Comparison of ENCODE assay signal across 8 mouse cellular contexts in genomic region chr17:46167014-46167413, GRCm38 (mm10). TPM values are rescaled to one million over a fixed set of nuclear protein-coding genes. Genes with fewer than 3 reads are reported as not detected.
DNase-seq lines count a peak whose midpoint lies in the region; ATAC-seq and TF ChIP-seq lines count a peak whose summit lies in the region.
"Had no signal": no experiment of that assay in that cellular context is flagged by ENCODE, and none has a peak within 500 bp of the region (broad histone marks: within the 10 kb centered on the region; RNA-seq: fewer than 3 reads in every experiment).

No protein-coding gene starts in this region.

- peak; percentile 61 for TF ChIP-seq CTCF in hindbrain, postnatal 0 days (IDR thresholded peaks at IDR 0.05; ENCODE audit: low read depth)

- no peak overlapping the region for H3K4me2 ChIP-seq in hindbrain, postnatal 0 days (ENCODE audit: low read depth, low read length)
- no peak overlapping the region for H3K4me2 ChIP-seq in hindbrain, embryonic 14.5 days (replicated peaks)
- no peak overlapping the region for H3K4me2 ChIP-seq in neural tube, embryonic 11.5 days (ENCODE audit: low read depth)
- no peak overlapping the region for H3K4me2 ChIP-seq in neural tube, embryonic 15.5 days
- H3K4me2 ChIP-seq: liver, embryonic 13.5 days had no signal

- peak; percentile 30 for DNase-seq in hindbrain, postnatal 0 days (ENCODE audit: low spot score)
- DNase-seq in hindbrain, embryonic 14.5 days (ENCODE audit: low spot score): no peak
- DNase-seq in neural tube, embryonic 11.5 days (ENCODE audit: low spot score): peak; percentile 10
- DNase-seq in adrenal gland, postnatal 36 days: peak; percentile 51 to 66
- DNase-seq in retina, postnatal 1 day: peak; percentile 19
- DNase-seq in hindbrain, embryonic 10.5 days (ENCODE audit: low spot score): no peak
- DNase-seq: liver, embryonic 13.5 days had no signal

- H3K4me1 ChIP-seq in hindbrain, postnatal 0 days (ENCODE audit: insufficient read depth, low read length): peaks cover 3% of the 10 kb centered on the region; the same call in 1 of the 2 replicates
- peaks cover 2% of the 10 kb centered on the region for H3K4me1 ChIP-seq in hindbrain, embryonic 14.5 days (replicated peaks; ENCODE audit: control insufficient read depth, insufficient read depth, low read length)
- H3K4me1 ChIP-seq in neural tube, embryonic 11.5 days (ENCODE audit: control insufficient read depth, insufficient read depth, low read length): peaks cover 2% of the 10 kb centered on the region; the same call in 1 of the 2 replicates
- peaks cover 15% of the 10 kb centered on the region for H3K4me1 ChIP-seq in neural tube, embryonic 15.5 days
- H3K4me1 ChIP-seq in hindbrain, embryonic 10.5 days (replicated peaks): peaks cover 12% of the 10 kb centered on the region

- no peak overlapping the region for H3K27ac ChIP-seq in hindbrain, postnatal 0 days
- H3K27ac ChIP-seq in hindbrain, embryonic 14.5 days: no peak overlapping the region
- no peak overlapping the region for H3K27ac ChIP-seq in neural tube, embryonic 11.5 days (ENCODE audit: low read depth, low read length)
- no peak overlapping the region for H3K27ac ChIP-seq in neural tube, embryonic 15.5 days (replicated peaks)
- no peak overlapping the region for H3K27ac ChIP-seq in hindbrain, embryonic 10.5 days

- H3K4me3 ChIP-seq in hindbrain, postnatal 0 days (ENCODE audit: low read length): no peak overlapping the region
- H3K4me3 ChIP-seq in hindbrain, embryonic 14.5 days (replicated peaks; ENCODE audit: low read length): no peak overlapping the region
- H3K4me3 ChIP-seq in neural tube, embryonic 11.5 days (ENCODE audit: low read depth, low read length): no peak overlapping the region
- no peak overlapping the region for H3K4me3 ChIP-seq in neural tube, embryonic 15.5 days (replicated peaks)
- no peak overlapping the region for H3K4me3 ChIP-seq in hindbrain, embryonic 10.5 days
- H3K4me3 ChIP-seq: liver, embryonic 13.5 days had no signal

- no peaks in the 10 kb centered on the region for H3K9me3 ChIP-seq in hindbrain, postnatal 0 days (ENCODE audit: low read length)
- no peaks in the 10 kb centered on the region for H3K9me3 ChIP-seq in hindbrain, embryonic 14.5 days (ENCODE audit: control insufficient read depth, low read length)
- no peaks in the 10 kb centered on the region for H3K9me3 ChIP-seq in neural tube, embryonic 11.5 days (ENCODE audit: control insufficient read depth, low read length)
- H3K9me3 ChIP-seq in neural tube, embryonic 15.5 days (replicated peaks): no peaks in the 10 kb centered on the region
- no peaks in the 10 kb centered on the region for H3K9me3 ChIP-seq in hindbrain, embryonic 10.5 days
- H3K9me3 ChIP-seq: liver, embryonic 13.5 days had no signal

- 78% methylated on average over 11 of the region's 11 CpGs for WGBS in hindbrain, postnatal 0 days
- 84% methylated on average over 11 of the region's 11 CpGs for WGBS in hindbrain, embryonic 14.5 days
- WGBS in neural tube, embryonic 11.5 days: 85% methylated on average over 11 of the region's 11 CpGs
- 84% methylated on average over 11 of the region's 11 CpGs for WGBS in neural tube, embryonic 15.5 days
- 86% methylated on average over 11 of the region's 11 CpGs for WGBS in hindbrain, embryonic 10.5 days

- H3K36me3 ChIP-seq in hindbrain, postnatal 0 days (ENCODE audit: insufficient read depth, low read length): peaks cover 43% of the 10 kb centered on the region
- H3K36me3 ChIP-seq in hindbrain, embryonic 14.5 days (replicated peaks; ENCODE audit: control insufficient read depth, insufficient read depth): peaks cover 81% of the 10 kb centered on the region
- peaks cover 15% of the 10 kb centered on the region for H3K36me3 ChIP-seq in neural tube, embryonic 11.5 days (ENCODE audit: control insufficient read depth, insufficient read depth, low read length)
- peaks cover 69% of the 10 kb centered on the region for H3K36me3 ChIP-seq in neural tube, embryonic 15.5 days
- H3K36me3 ChIP-seq in hindbrain, embryonic 10.5 days: peaks cover 93% of the 10 kb centered on the region

- peak overlapping the region; percentile 28; the same call in 1 of the 2 replicates for H3K9ac ChIP-seq in hindbrain, postnatal 0 days (replicated peaks; ENCODE audit: low read length)
- H3K9ac ChIP-seq in hindbrain, embryonic 14.5 days: no peak overlapping the region
- H3K9ac ChIP-seq in neural tube, embryonic 11.5 days (ENCODE audit: low read length): no peak overlapping the region
- H3K9ac ChIP-seq in neural tube, embryonic 15.5 days (replicated peaks): no peak overlapping the region
- H3K9ac ChIP-seq: liver, embryonic 13.5 days had no signal

- H3K27me3 ChIP-seq in hindbrain, postnatal 0 days (ENCODE audit: insufficient read depth, low read length): no peaks in the 10 kb centered on the region
- no peaks in the 10 kb centered on the region for H3K27me3 ChIP-seq in hindbrain, embryonic 14.5 days (ENCODE audit: control insufficient read depth, insufficient read depth, low read length)
- H3K27me3 ChIP-seq in neural tube, embryonic 11.5 days (ENCODE audit: control insufficient read depth, insufficient read depth, low read length): no peaks in the 10 kb centered on the region
- no peaks in the 10 kb centered on the region for H3K27me3 ChIP-seq in neural tube, embryonic 15.5 days (replicated peaks)
- H3K27me3 ChIP-seq in hindbrain, embryonic 10.5 days (ENCODE audit: insufficient read depth, poor library complexity, severe bottlenecking): no peaks in the 10 kb centered on the region
- H3K27me3 ChIP-seq: liver, embryonic 13.5 days had no signal

- ATAC-seq in hindbrain, postnatal 0 days: no peak
- no peak for ATAC-seq in hindbrain, embryonic 14.5 days (ENCODE audit: low FRiP score)
- ATAC-seq in neural tube, embryonic 11.5 days (ENCODE audit: insufficient read depth, low FRiP score, low TSS enrichment): no peak
- no peak for ATAC-seq in neural tube, embryonic 15.5 days (ENCODE audit: low FRiP score)

RNA-seq across cellular contexts. Expression of gene Gtpbp2, which starts 6.2 kb away (rescaled TPM):
- total RNA-seq in hindbrain, postnatal 0 days (2014; rRNA removed): 68.0 and 94.8 TPM in 2 replicates
- 25.8 and 27.9 TPM in 2 replicates for polyA plus RNA-seq in hindbrain, postnatal 0 days (2015; fragmentation: Nextera tagmentation; extraction: Ambion mirVana)
- polyA plus RNA-seq in hindbrain, embryonic 14.5 days (2014; fragmentation: Nextera tagmentation; extraction: Ambion mirVana): 25.7 and 29.9 TPM in 2 replicates
- polyA plus RNA-seq in neural tube, embryonic 11.5 days (2014; fragmentation: Nextera tagmentation; extraction: Ambion mirVana): 23.8 and 27.3 TPM in 2 replicates
- polyA plus RNA-seq in neural tube, embryonic 15.5 days (2015; fragmentation: Nextera tagmentation; extraction: Ambion mirVana): 41.3 and 43.5 TPM in 2 replicates
- total RNA-seq in adrenal gland, postnatal 36 days (2021): 10 to 100 TPM; 67.4 to 78.1 TPM
- 32.6 and 37.8 TPM in 2 replicates for polyA plus RNA-seq in hindbrain, embryonic 10.5 days (2016; fragmentation: Nextera tagmentation; extraction: Ambion mirVana)

RNA-seq across cellular contexts. Expression of gene Mad2l1bp, which starts 13.7 kb away (rescaled TPM):
- 10.2 and 16.2 TPM in 2 replicates for total RNA-seq in hindbrain, postnatal 0 days (2014; rRNA removed)
- 17.2 and 17.5 TPM in 2 replicates for polyA plus RNA-seq in hindbrain, postnatal 0 days (2015; fragmentation: Nextera tagmentation; extraction: Ambion mirVana)
- 19.6 and 21.9 TPM in 2 replicates for polyA plus RNA-seq in hindbrain, embryonic 14.5 days (2014; fragmentation: Nextera tagmentation; extraction: Ambion mirVana)
- polyA plus RNA-seq in neural tube, embryonic 11.5 days (2014; fragmentation: Nextera tagmentation; extraction: Ambion mirVana): 34.3 and 36.0 TPM in 2 replicates
- polyA plus RNA-seq in neural tube, embryonic 15.5 days (2015; fragmentation: Nextera tagmentation; extraction: Ambion mirVana): 21.7 and 24.6 TPM in 2 replicates
- 10 to 100 TPM; 19.7 to 20.1 TPM for total RNA-seq in adrenal gland, postnatal 36 days (2021)
- polyA plus RNA-seq in hindbrain, embryonic 10.5 days (2016; fragmentation: Nextera tagmentation; extraction: Ambion mirVana): 38.7 and 38.9 TPM in 2 replicates

RNA-seq across cellular contexts. Expression of gene Rsph9, which starts 23.0 kb away (rescaled TPM):
- 50.7 and 54.3 TPM in 2 replicates for total RNA-seq in hindbrain, postnatal 0 days (2014; rRNA removed)
- 74.7 and 80.0 TPM in 2 replicates for polyA plus RNA-seq in hindbrain, postnatal 0 days (2015; fragmentation: Nextera tagmentation; extraction: Ambion mirVana)
- 50.3 and 52.5 TPM in 2 replicates for polyA plus RNA-seq in hindbrain, embryonic 14.5 days (2014; fragmentation: Nextera tagmentation; extraction: Ambion mirVana)
- polyA plus RNA-seq in neural tube, embryonic 11.5 days (2014; fragmentation: Nextera tagmentation; extraction: Ambion mirVana): 8.9 and 12.6 TPM in 2 replicates
- 37.9 and 39.3 TPM in 2 replicates for polyA plus RNA-seq in neural tube, embryonic 15.5 days (2015; fragmentation: Nextera tagmentation; extraction: Ambion mirVana)
- total RNA-seq in adrenal gland, postnatal 36 days (2021): 10 to 100 TPM in 1 of 2 experiments, 1 to 10 TPM in 1; 7.9 to 12.8 TPM
- polyA plus RNA-seq in hindbrain, embryonic 10.5 days (2016; fragmentation: Nextera tagmentation; extraction: Ambion mirVana): 14.5 and 20.5 TPM in 2 replicates

RNA-seq across cellular contexts. Expression of gene Polh, which starts 35.4 kb away (rescaled TPM):
- 9.7 and 10.5 TPM in 2 replicates for total RNA-seq in hindbrain, postnatal 0 days (2014; rRNA removed)
- polyA plus RNA-seq in hindbrain, postnatal 0 days (2015; fragmentation: Nextera tagmentation; extraction: Ambion mirVana): 4.7 and 5.5 TPM in 2 replicates
- polyA plus RNA-seq in hindbrain, embryonic 14.5 days (2014; fragmentation: Nextera tagmentation; extraction: Ambion mirVana): 5.5 and 6.4 TPM in 2 replicates
- 8.9 and 9.5 TPM in 2 replicates for polyA plus RNA-seq in neural tube, embryonic 11.5 days (2014; fragmentation: Nextera tagmentation; extraction: Ambion mirVana)
- polyA plus RNA-seq in neural tube, embryonic 15.5 days (2015; fragmentation: Nextera tagmentation; extraction: Ambion mirVana): 7.9 and 8.8 TPM in 2 replicates
- total RNA-seq in adrenal gland, postnatal 36 days (2021): 10 to 100 TPM; 43.3 to 45.3 TPM
- 13.0 and 13.1 TPM in 2 replicates for polyA plus RNA-seq in hindbrain, embryonic 10.5 days (2016; fragmentation: Nextera tagmentation; extraction: Ambion mirVana)

RNA-seq across cellular contexts. Expression of gene Xpo5, which starts 35.6 kb away (rescaled TPM):
- total RNA-seq in hindbrain, postnatal 0 days (2014; rRNA removed): 54.5 and 56.9 TPM in 2 replicates
- 23.8 and 23.9 TPM in 2 replicates for polyA plus RNA-seq in hindbrain, postnatal 0 days (2015; fragmentation: Nextera tagmentation; extraction: Ambion mirVana)
- 43.4 and 44.4 TPM in 2 replicates for polyA plus RNA-seq in hindbrain, embryonic 14.5 days (2014; fragmentation: Nextera tagmentation; extraction: Ambion mirVana)
- 68.4 and 73.4 TPM in 2 replicates for polyA plus RNA-seq in neural tube, embryonic 11.5 days (2014; fragmentation: Nextera tagmentation; extraction: Ambion mirVana)
- 29.9 and 31.0 TPM in 2 replicates for polyA plus RNA-seq in neural tube, embryonic 15.5 days (2015; fragmentation: Nextera tagmentation; extraction: Ambion mirVana)
- 10 to 100 TPM; 81.4 to 87.7 TPM for total RNA-seq in adrenal gland, postnatal 36 days (2021)
- polyA plus RNA-seq in hindbrain, embryonic 10.5 days (2016; fragmentation: Nextera tagmentation; extraction: Ambion mirVana): 59.2 and 66.8 TPM in 2 replicates

Comparison
In these comparisons a context has a peak if more than half of its experiments do, and no peak if none do; other contexts are left out.
1. DNase-seq: peak in hindbrain, postnatal 0 days (single experiment), neural tube, embryonic 11.5 days (single experiment), adrenal gland, postnatal 36 days (2 of 2) and retina, postnatal 1 day (single experiment); none in hindbrain, embryonic 14.5 days (single experiment) and hindbrain, embryonic 10.5 days (single experiment).